Mouse (Mus musculus): ENCODE measurements around the gene Rere.
"Not testable (repeated sequence)": the region's sequence is repeated elsewhere in the genome, so short reads cannot be mapped to it uniquely, and the experiment has no call there.

The Rere gene

DNA sequence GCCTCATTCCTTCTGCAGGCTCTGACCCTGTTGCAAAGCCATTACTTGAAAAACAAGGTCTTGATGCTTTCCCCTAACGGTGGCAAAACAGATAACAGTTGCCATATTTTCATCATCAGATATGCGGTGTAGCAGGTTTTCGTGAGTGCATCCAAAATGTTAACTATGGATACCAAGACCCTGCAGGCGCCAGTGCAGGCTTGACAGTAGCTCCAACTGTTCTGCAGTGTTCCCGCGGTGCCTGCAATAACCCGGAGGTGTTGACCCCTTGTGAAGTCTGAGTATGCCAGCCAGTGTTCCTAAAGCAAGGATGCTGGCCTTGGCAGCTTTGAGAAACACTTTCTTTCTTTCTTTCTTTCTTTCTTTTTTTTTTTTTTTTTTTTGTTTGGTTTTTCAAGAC, 26.3 kb upstream of the Rere start:
- no peak for DNase-seq (ENCODE audit: low read depth)

DNA sequence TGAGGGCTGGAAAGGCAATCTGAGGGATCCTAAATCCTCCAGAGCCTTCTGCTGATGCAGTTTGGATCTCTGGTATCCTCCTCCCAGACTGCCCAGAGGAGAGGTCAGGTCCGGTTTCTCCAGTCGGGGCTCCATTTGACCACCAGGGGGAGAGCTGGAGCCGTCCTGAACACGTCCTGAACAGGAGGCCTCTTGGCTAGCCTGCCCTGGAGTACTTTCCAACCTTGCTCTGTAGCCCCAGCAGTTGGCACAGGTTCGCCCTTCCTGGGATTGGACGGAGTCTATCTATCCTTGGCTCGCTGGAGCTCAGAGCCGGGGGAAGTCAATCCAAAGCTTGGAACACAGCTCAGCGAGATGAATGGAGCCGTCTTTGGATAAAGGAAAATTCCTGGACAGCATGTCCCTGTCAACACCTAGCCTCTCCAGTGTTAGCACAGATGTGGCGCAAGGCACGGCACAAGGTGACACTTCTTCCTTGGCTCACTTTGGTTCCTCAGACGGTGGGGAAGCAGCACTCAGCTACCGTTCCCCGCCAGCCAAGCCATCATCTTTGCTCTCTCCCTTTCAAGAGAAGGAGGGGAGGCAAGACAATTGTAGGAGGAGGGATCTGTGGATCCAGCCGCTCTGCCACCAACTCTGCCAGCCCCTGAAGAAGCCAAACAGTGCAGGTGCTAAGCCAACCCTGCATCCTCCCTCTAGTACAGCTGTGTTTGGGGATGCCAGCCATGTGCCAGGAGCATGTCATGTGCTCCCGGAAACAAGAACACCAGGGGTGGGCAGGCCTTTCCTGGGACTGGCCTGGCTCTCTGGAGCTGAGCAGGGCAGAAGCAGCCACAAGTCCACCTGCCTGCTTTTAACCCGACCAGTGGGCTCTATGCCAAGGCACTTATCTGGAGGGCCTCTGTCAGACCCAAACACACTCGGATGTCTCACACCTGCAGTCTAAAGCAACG, 23.9 kb upstream of the Rere start:
- no peak for DNase-seq (ENCODE audit: low read depth)

DNA sequence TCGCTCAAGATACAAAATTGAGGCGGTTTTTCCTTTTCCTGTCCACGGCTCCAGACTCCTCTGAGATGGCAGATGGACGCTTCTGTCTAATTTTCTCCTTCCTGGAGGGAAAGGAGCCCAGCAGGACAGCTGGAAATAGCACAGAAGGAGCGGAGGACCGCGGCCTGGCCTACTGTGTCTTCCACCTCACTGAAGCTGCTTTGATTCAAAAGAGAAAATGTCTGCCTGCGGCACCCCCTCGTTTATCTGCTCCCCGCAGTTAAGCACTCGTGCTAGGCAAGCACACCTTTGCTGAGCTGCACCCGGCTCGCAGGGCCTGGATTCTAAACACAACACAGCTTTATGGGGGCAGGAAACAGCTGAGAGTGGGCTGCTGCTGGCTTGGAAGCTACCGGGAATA, 23.1 kb upstream of the Rere start:
- DNase-seq (ENCODE audit: low read depth), result no peak

DNA sequence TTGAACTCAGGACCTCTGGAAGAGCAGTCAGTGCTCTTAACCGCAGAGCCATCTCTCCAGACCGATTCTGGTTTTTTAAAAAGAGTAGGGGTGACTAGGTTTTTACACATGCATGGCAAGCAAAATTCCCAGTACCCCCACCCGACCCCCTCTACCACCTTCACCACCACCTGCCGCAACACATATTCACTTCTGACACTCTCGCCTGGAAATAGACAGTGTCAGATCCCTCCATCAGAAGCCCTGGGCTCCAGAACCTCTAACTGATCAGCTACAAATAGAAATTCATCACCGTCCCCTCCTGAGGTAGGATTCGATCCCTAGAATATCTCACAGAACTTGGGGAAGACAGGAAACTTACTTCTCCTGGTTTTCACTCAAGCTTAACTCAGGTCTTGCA, 21.9 kb upstream of the Rere start:
- no peak for DNase-seq (ENCODE audit: low read depth)

DNA sequence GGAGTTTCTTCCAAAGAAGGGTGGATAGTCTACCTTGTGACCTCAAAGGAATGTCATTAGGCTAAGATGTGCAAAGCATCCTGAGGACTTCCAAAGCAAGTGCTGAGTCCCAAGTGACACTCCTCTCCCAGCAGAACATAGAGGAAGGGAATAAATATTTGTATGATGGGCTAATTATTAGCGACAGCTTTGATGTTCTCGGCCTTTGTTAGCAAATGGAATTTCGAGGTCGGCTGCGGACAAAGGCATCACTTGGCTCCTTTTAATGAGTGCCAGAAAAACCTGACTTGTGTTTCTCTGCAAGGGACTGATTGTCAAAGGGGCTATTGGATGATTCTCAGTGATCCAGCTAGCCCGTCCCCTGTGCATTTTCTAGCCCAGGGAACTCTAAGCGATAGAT, 21.3 kb upstream of the Rere start:
- no peak for DNase-seq (ENCODE audit: low read depth)

DNA sequence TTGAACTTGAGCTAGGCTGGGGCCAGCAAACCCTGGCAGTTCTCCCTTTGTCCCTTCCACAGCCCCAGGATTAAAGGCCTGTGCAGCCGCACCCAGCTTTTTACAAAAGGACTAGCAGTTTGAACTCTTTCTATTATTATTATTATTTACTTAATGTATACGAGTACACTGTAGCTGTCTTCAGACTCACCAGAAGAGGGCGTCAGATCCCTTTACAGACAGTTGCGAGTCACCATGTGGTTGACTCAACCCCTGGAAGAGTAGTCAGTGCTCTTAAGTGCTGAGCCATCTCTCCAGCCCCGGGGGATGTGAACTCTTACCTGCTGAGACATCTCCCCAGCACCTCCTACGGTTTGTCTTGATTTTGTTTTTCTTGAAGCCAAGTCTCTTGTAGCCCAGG, 20.7 kb upstream of the Rere start:
- no peak for DNase-seq (ENCODE audit: low read depth)

DNA sequence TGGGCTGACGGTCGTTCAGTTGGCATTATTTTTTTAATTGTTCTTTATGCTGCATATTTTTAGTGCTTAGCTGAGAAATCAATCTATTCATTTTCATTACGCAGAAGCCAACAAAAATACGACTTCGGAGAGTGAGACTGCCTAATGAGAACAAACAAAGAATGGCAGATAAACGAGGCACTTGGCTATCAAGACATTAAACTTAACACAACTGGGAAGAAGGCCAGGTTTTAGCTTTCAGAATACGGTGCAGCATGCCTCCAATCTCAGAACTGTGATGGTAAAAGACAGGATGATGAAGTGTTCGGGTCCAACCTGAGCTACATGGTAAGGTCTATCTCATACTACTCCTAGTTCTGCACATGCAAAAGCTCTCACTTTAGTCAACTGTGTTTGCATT, 19.1 kb upstream of the Rere start:
- no peak for DNase-seq (ENCODE audit: low read depth)

DNA sequence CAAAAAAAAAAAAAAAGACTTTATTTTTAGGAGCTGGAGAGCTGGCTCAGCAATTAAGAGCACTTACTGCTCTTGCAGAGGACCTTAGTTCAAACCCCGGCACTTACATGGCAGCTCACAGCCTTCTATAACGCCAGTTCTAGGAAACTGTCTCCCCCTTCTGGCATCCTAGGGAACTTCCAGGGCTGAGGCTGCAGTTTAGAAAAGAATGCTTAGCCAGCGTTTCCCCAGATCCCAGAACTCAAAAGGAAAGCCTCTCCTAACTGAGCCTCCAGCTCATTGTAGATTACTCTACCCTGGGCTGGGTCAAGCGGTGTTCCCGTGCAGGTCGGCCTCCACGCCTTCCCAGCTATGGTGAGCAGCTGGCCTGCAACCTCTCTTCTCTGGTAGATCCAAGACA, 16.5 kb upstream of the Rere start:
- DNase-seq (ENCODE audit: low read depth), result no peak

DNA sequence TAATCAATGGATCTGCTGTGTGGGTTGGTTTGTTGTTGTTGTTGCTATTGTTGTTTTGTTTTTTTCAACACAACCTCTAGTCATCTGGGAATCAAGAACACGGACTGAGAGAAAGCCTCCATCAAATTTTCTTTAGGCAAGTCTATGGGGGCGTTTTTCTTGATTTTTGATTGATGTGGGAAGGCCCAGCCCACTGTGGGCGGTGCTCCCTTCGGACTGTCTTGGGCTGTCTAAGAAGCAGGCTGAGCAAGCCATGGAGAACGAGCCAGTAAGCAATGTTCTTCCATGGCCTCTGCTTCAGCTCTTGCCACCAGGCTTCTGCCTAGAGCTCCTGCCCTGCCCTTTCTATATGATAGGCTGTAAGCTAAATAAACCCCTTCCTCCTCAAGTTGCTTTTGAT, 16.0 kb upstream of the Rere start:
- DNase-seq (ENCODE audit: low read depth), result no peak

DNA sequence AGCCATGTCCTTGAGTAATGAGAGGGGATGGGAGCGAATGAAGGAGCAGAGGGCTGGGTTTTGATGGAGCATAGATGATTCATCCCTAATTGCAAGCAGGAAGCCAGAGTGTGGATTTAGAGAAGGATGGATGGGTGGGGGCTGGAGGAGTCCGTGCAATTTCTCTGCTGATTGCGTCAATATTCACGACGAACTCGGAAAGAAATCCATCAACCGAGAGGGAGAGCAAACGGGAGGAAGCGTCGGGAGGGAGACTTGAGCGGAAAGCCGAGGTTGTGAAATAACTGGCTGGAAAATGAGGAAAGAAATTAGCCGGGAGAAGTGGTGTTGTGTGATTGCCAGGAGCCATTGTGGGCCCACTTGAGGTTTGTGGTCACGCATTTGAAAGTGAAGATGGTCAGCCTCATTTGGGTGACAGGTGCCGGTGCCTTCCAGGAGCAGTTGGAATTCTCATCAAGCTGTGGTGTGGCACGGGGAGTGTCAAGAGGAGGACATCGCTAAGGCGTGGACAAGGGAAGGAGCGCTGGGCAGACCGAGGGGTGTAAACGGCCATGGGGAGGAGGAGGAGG, 14.7 kb upstream of the Rere start:
- DNase-seq (ENCODE audit: low read depth), result no peak

DNA sequence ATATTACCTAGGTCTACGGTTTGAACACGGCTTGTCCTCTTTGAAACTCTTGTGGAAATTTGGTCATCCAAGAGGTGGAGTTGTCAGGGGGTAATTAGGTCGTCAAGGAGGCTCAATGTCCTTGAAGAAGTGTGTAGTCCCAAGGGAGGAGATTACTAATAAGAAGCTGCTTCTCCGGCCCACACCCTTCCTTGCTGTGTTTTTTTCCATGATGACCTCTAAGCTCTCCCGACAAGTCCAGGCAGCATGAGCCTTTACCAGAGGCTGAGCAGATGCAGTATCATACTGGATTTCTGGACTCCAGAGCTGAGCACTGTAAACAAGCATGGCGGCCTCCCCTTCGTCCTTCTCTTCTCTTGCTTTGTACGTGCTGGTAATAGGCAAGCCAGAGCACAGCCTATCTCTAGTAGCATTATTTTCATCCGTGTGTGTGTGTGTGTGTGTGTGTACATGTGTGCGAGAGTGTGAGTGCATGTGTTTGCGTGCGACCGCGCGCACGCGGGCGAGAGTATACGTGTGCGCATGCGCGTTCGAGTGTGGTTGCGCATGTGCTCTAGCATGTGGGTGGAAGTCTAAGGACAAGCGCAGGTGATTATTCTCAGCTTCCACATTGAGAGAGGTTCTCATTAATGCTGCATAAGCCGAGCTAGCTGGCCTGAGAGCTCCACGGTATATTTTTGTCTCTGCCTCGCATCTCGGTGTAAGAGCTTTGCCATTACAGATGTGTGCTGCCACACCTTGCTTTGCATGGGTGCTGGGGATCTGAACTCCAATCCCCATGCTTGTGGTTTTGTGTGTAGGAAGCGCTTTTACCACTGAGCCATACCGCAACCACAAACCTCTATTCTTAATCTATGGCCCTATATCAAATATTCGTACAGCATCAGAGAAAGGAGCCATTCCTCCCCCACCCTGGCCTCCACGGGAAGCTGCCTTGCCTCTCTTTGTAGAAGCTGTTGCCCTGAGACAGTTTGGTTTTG, 12.5 kb upstream of the Rere start:
- DNase-seq (ENCODE audit: low read depth), result no peak

DNA sequence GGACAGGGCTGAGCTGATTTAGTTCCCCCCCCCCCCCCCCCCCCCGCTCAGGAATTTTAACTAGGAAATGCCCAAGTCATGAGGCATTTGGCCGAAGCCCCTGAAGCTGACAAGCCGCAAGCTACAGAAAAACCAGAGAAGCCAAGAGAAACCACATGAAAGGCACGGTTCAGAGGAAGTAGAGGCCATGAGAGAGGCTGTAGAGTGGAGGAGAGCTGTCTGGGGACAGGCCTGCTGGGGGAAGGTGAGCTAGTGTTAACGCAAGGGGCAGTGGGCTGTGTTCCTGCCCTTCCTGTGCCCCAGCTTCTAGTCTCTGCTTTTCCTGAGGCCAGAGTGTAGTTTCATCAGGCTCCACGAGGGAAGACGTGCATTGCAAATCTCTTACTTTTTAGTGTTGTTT, 11.8 kb upstream of the Rere start:
- peak; percentile 33 for DNase-seq (ENCODE audit: low read depth)

DNA sequence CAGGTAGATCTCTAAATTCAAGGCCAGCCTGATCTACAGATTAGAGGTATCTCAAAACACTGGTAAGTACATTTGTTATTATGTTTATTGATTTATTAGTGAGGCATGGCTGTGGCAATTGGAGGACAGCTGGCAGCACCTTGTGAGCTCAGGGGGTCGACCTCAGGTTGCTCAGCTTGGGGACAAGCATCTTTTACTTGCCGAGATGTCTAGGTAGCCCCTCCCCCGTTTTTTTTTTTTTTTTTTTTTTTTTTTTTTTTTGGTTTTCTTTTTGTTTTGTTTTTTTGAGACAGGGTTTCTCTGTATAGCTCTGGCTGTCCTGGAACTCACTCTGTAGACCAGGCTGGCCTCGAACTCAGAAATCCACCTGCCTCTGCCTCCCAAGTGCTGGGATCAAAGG, 10.7 kb upstream of the Rere start:
- not testable (repeated sequence) for DNase-seq (ENCODE audit: low read depth)

DNA sequence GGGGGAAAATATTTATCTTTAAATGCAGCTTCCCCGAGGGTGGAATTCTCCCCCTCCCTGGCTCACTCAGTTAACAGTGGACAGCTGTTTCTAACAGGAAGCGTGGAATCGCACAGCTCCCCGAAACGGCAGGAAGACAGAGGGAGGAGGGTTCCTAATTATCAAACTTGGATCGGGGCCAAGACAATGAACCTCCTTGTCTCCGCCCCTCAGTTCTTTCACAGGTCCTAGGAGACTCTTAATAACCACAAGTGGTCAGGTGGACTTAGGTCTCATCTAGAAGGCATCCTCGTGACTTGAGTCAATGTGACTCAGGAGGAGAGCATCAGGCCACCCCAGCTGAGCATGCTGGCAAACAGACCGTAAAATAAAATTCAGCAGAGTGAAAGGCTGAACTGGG, 8.7 kb upstream of the Rere start:
- DNase-seq (ENCODE audit: low read depth), result peak; percentile 59

DNA sequence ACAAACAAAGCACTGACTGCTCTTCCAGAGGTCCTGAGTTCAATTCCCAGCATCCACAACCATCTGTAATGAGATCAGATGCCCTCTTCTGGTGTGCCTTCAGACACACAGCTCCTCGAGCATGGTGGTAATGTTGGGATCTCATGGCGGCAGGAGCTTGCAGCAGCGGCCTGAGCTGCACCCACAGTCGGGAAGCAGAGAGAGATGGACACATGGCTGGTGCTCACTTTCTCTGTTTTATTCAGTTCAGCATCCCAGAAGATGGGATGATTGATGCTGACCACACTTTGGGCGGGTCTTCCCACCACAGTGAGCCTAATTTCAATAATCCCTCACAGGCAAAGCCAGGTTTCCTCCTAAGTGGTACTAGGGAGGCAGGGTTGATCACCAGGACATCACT, 5.9 kb upstream of the Rere start:
- no peak for DNase-seq (ENCODE audit: low read depth)

DNA sequence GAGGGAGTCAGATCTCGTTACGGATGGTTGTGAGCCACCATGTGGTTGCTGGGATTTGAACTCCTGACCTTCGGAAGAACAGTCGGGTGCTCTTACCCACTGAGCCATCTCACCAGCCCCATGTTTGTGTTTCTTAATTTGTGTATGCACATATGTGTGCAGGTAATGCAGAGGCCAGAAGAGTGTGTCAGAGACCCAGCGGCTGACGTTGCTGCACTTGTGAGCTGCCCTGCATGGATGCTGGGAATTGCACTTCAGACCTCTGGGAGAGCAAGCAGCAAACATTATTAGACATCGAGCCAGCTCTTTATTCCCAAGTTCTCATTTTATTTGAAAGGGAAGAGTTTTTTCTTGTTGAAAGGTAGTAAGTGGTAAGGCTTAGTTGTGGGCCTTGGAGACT, 2.1 kb upstream of the Rere start:
- not testable (repeated sequence) for DNase-seq (ENCODE audit: low read depth)

DNA sequence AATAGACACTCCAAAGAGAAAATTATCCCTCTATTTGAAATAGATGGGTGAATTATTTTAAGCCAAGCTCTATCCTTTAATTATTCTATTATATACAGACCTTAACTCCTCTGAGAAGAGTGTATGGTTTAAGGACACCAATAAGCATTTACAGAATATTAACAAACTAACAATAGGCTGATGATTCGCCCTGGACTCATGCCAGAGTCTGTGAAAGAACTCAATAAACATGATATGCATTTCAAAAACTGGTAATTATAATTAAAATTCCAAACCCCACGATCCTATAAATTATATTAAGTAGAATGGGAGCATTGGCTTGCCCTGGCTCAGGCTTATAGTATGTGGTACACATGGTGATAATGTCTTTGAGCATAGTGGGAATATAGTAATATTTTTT, 1.4 kb upstream of the Rere start:
- DNase-seq (ENCODE audit: low read depth), result no peak

DNA sequence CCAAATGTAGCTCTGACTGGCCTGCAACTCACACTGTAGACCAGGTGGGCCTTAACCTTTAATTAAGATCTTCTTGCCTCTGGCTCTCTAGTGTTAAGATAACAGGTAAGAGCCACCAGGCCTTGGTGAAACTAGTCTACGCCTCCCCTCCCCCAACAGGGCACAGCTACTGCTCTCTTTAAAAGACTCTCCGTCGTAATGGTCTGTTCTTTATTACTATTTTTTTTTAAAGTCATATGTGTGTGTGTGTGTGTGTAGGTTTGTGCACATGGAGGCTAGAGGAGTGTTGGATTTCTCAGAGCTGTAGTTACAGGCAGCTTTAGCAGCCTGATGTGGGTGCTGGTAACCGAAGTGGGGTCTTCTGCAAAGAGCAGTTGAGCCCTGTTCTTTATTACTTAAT, 987 bp upstream of the Rere start:
- DNase-seq (ENCODE audit: low read depth), result no peak

DNA sequence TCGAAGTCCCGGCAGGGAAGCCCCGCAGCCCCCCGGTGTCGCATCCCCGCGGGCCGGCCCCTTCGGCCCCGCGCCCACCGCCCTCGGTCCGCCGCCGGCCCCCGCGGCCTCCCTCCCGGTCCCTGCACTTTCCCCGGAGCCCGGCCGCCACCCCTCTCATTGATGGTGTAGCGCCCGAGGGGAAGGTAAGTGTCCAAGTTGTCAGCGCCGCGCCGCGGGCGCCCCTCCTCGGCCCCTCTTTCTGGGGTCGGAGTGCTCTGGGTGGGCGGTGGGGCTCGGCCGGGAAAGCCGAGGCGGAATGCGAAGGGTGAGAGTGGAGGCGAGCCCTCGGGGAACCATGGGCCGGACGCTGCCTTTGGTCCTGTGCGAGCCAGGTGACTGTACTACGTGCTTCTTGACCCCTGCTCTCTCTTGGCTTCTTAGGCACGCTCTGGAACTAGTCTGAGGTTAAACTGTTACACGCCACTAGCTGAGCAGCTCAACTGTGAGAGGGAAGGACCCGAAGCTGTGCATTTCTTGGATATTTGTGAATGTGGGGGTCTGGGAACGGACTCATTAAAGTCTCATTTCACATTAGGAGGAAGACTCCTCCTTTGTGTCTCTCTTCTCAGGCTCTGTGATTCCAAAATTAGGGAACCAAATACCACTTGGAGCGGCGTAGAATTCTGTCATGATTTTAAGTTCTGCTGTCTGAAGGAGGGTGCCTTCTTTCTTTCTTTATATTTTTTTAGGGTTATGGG, 615 bp downstream of the Rere start:
- DNase-seq (ENCODE audit: low read depth), result no peak

DNA sequence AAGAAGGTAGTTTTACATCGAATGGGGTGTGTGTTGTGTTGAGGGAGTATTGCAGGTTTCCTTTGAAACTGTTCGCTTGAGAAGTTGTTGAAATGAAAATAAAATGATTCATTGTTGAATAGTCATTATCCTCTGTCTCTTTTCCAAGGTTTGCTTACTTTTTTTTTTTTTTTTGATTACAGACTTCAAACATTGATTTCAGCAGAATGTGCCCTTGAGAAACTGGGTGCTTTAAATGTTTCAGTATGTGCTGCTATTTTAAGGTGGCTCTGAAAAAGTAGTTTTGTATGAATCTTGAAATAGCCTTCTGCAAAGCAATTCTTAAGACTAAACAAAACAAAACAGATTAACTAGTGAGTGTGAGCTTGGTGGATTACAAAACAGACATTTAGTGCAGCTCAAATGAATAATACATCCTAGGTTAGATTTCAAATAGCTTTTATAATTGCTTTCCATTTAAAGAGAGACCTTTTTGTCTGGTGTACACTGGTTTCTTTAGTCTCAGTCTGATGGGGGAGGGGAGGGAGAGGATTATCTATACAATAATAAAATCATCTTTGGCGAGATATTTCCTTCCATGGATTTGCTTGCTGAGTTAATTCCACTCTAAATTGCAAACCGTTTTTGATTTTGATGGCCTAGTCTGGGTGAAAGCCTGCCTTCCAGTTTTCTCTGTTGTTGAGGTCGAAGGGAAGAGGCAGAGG, 1.3 kb downstream of the Rere start:
- no peak for DNase-seq (ENCODE audit: low read depth)

DNA sequence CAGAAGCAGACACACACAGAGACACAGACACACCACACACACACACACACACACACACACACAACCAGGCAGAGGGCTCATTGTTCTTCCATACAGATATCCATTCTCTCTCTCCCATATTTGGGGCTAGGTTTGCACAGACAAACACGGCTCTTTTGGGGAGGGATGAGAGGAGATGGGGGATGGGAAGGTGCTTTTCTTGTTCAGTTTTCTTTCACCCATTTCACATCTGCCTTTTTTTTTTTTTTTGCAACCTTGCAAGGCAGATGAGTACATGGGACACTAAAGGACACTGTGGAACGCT, 1.8 kb downstream of the Rere start:
- no peak for DNase-seq (ENCODE audit: low read depth)

DNA sequence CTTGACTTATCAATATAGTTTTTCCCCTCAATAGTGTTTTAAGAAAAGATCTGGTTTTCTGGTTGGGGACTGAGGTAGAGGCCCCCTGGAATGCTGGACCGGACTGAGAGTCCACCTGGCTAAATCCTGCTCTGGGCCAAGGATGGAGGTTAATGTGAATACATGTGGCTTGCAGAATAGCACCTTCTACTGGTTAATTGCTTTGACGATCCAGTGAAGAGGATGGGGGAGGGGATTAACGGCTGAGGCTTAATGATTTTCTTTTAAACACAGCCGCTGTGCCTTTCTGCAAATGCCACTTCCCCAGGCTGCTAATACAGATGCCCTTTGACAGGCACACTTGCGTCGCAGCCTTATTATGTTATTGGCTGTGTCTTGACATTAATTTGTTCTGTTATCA, 2.5 kb downstream of the Rere start:
- DNase-seq (ENCODE audit: low read depth), result no peak

Measured in c-Kit-positive CD71-negative TER-119-negative erythroid progenitor cells, embryonic 14.5 days (primary cell).